Mouse (Mus musculus): ENCODE results near the gene Cul3.

The Cul3 gene

DNA sequence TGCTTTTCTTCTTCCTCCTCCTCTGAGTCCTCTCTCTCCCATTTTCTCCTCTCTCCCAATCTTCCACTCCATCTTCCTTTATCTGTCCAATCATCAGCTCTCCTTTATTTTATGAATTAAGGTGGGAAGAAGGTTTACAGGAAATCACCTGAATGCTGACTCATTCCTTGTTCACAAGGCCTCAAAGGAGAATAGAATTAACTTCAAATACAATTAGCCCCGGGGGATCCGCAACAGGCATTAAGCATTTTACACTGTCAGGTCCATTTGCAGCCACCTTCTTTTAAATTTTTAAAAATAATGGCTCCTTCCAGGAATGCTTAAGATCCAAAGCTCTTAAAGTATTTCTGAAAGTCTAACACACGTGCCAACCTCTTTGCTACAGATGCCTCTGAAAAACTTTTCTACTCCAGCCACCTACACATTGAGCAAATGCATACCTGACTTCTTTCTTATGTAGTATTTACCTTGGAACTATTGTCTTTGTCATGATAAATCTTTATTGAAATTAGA is 24.7 kb downstream of the Cul3 start:
- DNase-seq (ENCODE audit: extremely low read depth, low read depth), result no peak

DNA sequence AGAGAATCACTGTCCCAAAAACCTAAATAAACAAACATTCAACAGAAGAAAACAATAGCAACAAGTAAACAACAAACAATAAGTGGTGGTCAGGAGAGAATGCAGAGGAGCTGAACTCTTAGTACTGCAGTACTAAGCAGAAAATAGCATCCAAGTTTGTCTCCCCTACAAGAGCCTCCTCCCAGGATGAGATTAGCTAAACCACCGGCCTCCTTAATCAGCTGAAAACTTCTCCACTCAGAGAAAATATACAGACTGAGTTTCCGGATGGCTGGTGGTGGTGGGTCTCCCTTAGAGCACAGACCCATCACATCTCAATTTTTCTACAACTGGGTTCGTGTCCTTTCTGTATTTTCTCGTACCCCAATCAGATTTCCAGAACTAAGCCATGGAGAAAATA is 47.0 kb downstream of the Cul3 start:
- peak; percentile 33 for DNase-seq (ENCODE audit: extremely low read depth, low read depth)

DNA sequence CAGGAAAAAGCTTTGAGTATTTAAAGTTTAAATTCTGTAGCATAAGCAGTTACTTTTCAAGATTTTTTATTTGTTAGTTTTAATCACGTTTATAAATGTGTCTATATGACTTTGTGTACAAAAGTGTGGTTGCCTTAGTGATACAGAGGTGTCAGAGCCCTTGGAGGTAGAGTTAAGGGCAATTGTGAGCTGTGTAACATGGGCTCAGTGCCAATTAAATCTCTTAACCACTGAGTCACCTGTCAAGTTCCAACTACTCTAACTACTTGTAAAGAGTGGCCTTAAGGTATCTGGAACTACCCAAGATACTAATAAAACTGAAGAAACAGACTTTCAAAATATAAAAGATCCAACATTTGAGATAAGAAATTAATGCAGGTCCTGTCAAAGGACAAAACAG is 61.5 kb downstream of the Cul3 start:
- DNase-seq (ENCODE audit: extremely low read depth, low read depth), result no peak

DNA sequence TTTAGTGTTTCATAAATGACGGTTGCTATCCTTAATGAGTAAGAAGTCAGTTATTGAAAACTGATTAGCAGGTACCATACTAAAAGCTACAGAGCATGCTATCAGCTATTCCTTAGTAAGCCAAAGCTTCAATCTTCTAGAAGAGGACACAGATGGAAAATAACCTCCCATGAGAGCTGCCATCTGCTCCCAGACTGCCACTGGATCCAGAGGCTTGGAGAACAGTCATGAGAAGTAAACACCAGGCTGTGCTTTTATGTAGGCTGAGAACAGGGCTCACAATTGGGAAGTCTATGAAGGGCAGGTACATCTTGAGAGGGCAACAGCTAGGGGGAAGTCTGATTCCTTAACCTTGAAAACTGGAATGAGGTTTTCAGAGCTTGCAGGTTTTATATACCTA is 79.8 kb downstream of the Cul3 start:
- DNase-seq (ENCODE audit: extremely low read depth, low read depth), result no peak

DNA sequence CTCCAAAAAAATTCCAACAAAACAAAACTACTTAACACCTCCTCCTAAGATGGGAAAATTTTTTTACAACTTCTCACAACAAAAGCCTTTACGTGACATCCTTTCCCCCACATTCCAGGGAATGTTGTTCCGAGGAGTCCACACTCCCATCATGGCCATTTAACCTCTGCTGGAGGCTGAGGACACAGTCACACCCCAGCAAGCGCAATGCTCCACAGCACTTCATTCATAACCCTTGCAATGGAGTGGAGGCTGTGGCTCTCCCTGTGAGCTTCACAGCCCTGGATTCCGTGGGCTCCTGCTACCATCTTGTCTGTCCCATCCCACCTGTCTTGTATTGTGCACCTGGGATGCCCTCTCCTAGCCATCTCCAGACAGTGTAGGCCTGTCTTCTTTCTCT is 81.6 kb downstream of the Cul3 start:
- DNase-seq (ENCODE audit: extremely low read depth, low read depth), result no peak

DNA sequence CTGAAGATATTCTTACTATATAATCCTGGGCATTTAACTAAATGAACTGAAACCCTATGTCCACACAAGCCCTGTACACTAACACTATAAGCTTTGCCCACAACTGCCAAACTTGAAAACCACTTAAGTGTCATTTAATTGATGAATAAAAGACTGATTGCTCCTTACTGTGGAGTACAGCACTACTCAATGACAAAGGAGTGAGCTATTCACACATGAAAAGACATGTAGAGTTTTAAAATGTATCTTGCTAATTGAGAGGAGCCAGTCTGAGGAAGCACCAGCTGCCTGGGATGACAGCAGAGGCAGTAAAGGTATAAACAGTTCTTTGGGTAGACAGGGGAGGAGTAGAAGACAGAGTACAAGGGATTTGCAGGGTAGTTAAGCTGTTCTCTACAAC is 87.0 kb downstream of the Cul3 start:
- no peak for DNase-seq (ENCODE audit: extremely low read depth, low read depth)

DNA sequence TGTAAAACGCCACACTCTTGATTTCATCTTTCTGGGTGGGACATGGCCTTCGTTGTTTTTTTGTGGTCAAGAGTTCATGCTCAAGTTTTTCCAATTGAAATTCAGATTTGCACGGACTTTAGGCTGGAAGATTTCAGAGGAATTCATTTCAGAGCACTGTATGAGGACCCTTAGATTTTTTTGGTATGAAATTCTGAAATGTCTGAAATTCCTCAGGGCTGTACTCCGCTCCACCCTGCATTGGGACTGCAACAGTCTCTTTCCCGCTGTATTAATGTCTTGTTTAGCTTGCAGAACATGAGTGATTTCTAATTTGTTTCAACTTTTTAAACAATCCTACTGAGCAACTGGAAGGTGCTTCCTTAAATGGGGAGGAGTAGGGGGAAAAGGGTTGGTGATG is 90.0 kb downstream of the Cul3 start:
- DNase-seq (ENCODE audit: extremely low read depth, low read depth), result no peak

DNA sequence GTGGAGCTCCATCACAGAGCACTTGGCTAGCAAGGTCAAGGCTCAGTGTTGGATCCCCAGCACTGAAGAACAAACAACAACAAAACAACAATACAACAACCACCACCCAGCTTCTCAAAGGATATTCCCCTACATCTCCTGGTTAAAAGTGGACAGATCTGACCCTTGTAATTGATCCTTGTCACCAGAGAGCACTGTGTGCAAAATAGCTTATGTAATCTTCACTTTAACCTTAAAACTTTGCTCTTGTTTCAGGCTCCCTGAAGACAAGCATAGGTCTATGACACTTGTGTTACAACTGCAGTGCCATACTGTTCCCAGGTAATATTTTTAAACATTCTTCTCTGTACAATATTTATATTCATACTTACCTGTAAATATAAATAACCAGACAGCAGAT is 93.1 kb downstream of the Cul3 start:
- no peak for DNase-seq (ENCODE audit: extremely low read depth, low read depth)

DNA sequence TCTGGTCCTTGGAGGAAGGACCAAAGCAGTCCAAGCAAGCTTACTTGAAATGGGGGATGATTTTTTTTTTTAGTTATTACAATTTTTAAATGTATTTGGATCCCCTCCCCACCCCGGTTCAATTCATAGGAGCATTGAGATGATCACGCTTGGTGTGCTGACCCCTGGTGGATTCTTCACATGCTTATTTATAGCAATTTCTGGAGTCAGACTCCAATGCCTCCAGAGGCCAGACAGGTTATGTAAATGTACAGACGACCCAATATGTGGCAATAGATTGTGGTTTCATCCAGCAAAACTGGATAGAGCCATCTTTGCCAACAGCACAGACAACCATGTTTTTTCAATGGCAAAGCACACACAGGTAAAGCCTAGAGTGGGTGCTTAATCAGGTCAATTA is 96.2 kb downstream of the Cul3 start:
- DNase-seq (ENCODE audit: extremely low read depth, low read depth), result no peak

DNA sequence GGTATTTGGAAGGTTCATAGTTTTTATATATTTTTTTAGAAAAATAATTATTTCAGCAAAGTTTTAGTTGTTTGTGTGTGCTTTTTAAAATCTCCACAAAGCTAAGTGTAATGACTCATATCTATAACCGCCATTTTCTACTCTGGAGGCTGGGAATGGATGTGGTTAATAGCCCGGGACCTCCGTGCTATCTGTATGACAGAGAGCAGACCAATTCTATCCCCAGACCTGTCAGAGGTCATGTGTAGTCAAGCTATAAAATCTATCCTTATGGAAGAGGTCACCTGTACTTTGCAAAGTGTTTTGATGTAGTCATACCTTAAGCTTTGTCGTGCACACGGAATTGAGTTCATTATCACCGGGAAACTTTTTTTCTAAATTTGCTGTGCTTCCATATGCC is 98.7 kb downstream of the Cul3 start:
- no peak for DNase-seq (ENCODE audit: extremely low read depth, low read depth)

DNA sequence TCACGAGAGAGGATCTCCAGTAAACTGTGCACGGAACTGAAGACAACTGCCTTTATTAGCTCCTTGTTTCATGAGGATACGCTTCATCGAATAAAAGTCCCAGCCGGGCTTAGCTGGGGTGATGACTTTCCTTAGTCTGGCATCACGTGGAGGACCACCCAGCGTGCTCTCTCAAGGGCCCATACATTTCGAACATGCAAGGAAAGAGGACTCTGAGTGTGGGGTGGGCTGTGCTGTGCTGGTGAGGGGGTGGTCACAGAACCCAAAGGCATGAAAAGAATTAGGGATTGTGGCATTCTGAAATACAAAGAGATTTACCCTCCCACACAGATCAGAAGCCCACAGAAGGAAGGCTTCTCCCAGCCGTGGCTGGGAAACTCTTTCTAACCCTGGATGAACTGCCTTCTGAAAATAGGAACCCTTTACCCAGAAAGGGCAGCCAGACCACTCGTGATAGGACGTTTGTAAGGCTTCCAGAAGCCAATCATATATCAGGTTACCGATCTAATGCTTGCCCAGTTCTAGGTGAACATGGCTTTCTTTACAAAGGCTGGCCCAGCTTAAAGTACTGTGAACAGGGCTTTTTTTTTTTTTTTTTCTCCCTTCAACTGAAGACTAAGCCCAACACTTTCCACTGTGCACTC is 100.1 kb downstream of the Cul3 start:
- no peak for DNase-seq (ENCODE audit: extremely low read depth, low read depth)

DNA sequence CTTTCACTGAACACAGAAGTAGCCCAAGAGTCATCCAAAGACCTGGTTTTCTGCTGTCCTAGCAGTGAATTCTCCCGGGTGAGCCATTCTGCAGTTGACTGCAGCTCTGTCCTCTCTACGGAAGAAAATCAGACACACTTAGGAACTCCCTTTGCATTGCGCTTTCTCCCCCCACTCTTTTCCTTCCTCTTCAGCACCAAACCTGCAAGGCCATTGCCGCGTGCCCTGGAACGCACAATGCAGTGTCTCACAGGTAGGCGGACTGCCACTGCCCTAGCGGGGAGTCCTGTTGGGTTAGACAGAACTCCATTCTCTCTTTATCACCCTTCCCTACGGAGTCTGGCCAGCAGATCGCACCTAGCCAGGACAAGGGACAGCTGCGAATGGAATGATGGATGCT is 100.8 kb downstream of the Cul3 start:
- no peak for DNase-seq (ENCODE audit: extremely low read depth, low read depth)

DNA sequence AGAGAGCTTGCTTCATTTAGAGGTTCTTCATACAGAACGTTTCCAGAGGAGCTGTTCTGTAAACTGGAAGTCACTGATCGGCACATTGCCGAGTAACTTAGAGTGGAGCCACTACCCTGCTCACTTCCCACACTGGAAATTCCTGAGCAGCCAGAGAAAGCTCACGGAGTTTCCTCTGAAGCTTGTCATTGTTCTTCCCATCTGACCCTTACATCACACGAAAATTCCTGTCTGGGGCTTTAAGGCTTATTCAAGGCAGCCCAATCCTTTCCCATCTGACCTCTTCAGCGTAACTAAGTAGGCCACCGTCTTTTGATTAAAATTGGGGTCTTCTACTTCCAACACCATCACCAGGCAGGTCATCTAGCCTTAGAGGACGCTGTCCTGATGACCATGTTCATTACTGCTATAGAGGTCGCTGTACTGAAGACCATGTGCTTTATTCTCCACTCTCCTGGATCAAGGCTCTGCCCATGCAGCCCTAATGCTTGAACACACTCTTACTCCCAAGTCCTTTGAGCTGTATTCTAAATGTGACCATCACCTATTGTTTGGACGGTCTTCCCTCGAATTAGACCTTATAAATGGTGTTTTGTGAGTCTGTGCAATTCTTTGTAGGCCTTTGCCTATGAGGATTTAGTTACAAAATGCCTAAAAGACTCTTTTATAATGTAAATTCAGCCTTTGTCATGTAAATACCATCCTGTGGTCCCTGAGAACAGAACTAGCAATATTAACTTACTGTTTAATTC is 103.2 kb downstream of the Cul3 start:
- DNase-seq (ENCODE audit: extremely low read depth, low read depth), result no peak

DNA sequence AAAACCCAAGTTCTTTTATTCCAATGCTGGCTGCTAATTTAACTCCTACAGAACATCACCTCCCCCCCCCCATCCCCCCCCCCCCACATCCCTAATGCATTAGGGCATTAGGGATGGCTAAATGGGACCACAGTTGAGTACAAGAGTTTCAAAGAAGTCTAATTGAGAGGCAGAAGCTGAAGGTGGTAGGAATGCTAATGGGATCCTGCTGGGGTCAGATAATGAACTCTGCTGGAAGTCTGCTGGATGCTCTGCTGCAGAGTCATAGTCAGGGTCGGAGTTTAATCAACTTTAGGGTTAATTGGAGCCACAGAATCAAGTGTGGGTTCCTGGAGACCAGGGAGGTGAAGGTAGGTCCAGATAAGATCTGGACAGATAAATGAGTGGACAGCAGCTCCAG is 104.2 kb downstream of the Cul3 start:
- no peak for DNase-seq (ENCODE audit: extremely low read depth, low read depth)

DNA sequence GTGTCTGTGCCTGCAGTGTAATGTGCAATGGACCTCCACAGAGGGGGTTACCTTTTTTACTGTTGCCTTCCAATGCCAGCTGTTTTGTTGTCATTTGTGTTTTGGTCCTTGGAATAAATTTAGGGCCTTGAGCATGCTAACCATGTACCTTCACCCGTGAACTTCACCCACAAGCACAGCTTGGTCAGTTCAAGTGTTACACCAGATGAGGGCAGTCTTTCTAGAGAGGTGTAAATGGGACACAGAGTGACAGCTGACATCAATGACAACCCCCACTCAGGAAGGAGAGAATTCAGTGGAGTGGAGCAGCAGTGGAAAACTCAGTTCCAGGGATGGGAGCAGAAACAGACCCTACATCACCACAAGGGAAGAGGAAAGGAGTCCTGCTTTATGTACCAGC is 109.7 kb downstream of the Cul3 start:
- DNase-seq (ENCODE audit: extremely low read depth, low read depth), result no peak

DNA sequence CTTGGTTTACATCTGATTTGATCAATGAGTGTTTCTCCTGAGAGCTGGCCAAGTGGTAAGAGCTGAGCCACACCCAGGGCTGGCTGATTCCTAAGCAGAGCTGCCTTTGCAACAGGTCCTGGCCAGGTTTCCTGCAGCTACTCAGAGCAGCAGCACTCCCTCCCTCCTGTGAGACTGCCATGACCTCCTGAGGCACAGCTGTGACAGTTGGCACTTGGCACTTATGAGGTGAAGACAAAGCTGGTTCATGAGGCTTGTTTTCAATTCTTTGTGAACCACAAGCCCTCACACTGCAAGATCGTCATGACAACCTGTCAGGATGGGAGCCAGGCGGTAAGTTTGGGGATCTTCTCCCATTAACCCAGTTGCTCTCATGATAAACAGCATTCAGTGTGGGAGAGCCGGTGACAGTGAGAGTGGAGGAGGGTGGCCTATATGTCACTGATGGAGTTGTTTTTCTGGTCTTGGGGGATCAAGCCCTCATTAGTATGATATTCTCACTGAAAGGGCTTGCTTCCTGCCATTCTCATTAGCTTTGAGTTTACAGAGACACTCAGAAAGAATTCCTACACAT is 115.4 kb downstream of the Cul3 start:
- no peak for DNase-seq (ENCODE audit: extremely low read depth, low read depth)

DNA sequence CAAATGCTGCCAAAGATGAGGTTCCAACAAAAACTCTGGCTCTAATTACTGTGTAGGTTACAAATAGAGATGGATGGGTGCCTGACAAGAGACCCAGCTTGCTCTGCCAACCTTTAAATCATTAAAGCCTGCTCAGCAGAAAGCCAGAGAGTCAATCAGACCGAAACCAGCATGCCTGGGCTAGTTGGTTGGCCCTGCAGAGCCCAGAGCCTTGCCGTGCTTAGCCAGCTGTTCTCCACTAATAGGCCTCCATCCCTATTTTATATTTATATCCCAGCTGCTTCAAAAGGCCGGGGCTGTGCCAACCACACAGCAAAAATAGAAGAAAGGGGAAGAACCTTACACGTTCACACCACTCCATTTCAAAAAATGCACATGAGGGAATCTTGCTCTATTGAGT is 119.1 kb downstream of the Cul3 start:
- no peak for DNase-seq (ENCODE audit: extremely low read depth, low read depth)

DNA sequence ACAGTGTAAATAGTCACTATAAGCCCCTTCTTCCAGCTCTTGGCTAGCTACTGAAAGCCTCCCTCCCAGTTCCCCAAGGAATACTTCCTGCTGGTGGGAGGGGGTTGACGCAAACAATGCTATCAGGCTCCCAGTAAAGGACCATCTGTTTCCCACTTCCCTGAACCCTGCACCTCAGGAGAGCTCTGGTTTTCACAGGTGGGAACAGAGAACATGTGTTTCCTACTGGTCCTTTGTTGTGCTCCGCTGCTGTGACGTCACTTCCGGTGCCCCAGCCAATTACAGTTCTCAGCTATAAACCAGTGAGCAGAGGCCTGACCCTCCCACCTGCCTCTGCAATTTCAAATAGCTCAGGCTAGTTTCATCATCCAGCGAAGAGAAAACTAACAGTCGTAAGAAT is 122.0 kb downstream of the Cul3 start, which contains the start of gene Fam124b:
Fam124b (minus strand) TSS at position 206 of the 400 bp plus-strand sequence.
- no peak for DNase-seq (ENCODE audit: extremely low read depth, low read depth)
